Mouse (Mus musculus) limb, embryonic 12.5 days (tissue): ENCODE results near the gene Sgcb. TPM values are rescaled to one million over a fixed set of nuclear protein-coding genes. Genes with fewer than 3 reads are reported as not detected.
A peak's percentile ranks its signal among the peaks of the same experiment; 100 is the strongest.
"Not testable (repeated sequence)": the region's sequence is repeated elsewhere in the genome, so short reads cannot be mapped to it uniquely, and the experiment has no call there.

Experiments used
- ATAC-seq: fragments of 200-750 bp; cut with Nextera tagmentation; 2 replicates; pipeline ENCODE4 v1.8.0; 2017; ENCODE audit warnings: low read depth, moderate TSS enrichment; ENCODE audit not compliant: insufficient number of reproducible peaks, insufficient read depth, low FRiP score, low TSS enrichment
- H3K27ac ChIP-seq: fragments of 300-500 bp; sonication (generic); 2 replicates; pipeline ENCODE4 v1.5.1; 2016; ENCODE audit warnings: mild to moderate bottlenecking, moderate library complexity
- H3K27me3 ChIP-seq: fragments of 300-500 bp; sonication (generic); 2 replicates; pipeline ENCODE4 v1.6.1; 2016; ENCODE audit warnings: mild to moderate bottlenecking, moderate library complexity
- H3K36me3 ChIP-seq: fragments of 300-500 bp; sonication (generic); 2 replicates; pipeline ENCODE4 v1.6.1; 2016; ENCODE audit warnings: mild to moderate bottlenecking, moderate library complexity
- H3K4me1 ChIP-seq: fragments of 300-500 bp; sonication (generic); replicated peaks from 2 replicates; pipeline ENCODE4 v1.6.1; 2016
- H3K4me2 ChIP-seq: fragments of 300-500 bp; sonication (generic); 2 replicates; pipeline ENCODE4 v1.6.1; 2016; ENCODE audit warnings: mild to moderate bottlenecking, moderate library complexity
- H3K4me3 ChIP-seq: fragments of 300-500 bp; sonication (generic); replicated peaks from 2 replicates; pipeline ENCODE4 v1.5.1; 2016; ENCODE audit warnings: mild to moderate bottlenecking
- H3K9ac ChIP-seq: fragments of 300-500 bp; sonication (generic); replicated peaks from 2 replicates; pipeline ENCODE4 v1.6.1; 2016; ENCODE audit warnings: mild to moderate bottlenecking, moderate library complexity
- H3K9me3 ChIP-seq: fragments of 300-500 bp; sonication (generic); 2 replicates; pipeline ENCODE4 v1.6.1; 2016; ENCODE audit warnings: mild to moderate bottlenecking, moderate library complexity
- WGBS: fragments of 180-500 bp; shearing (Covaris S2); methylation state at CpG from one replicate; pipeline ENCODE4 v1.1.7; 2016; 5-methylcytosine and 5-hydroxymethylcytosine counted together
- polyA plus RNA-seq: library from polyadenylated mRNA; unstranded; fragments of >200 nt; fragmentation: Nextera tagmentation; extraction: Ambion mirVana; gene quantifications from 2 replicates; pipeline ENCODE4 v1.2.1, GENCODE M21; 2016

Gene Sgcb
- polyA plus RNA-seq, 1 experiment from 2014 or later: 35.1 TPM

- H3K27me3 ChIP-seq: no peaks in the 10 kb centered on the region
- H3K4me1 ChIP-seq: no peaks in the 10 kb centered on the region
- no peaks in the 10 kb centered on the region for H3K36me3 ChIP-seq
- 0 out of 2 replicates have a peak, but pooled peaks cover 7% of the 10 kb centered on the region for H3K9me3 ChIP-seq
- no peak overlapping the region for H3K4me2 ChIP-seq
- 93% methylated on average over 6 of the region's 6 CpGs for WGBS
- no peak overlapping the region for H3K4me3 ChIP-seq
- ATAC-seq: no peak
- H3K27ac ChIP-seq: no peak overlapping the region
- no peak overlapping the region for H3K9ac ChIP-seq
These were observed 42.6 kb downstream of the Sgcb start for GRCm38 (mm10) chr5:73604964-73605363.

GRCm38 (mm10) chr5:73604542-73604941 lies 43.0 kb downstream of the Sgcb start:
- ATAC-seq: no peak
- no peaks in the 10 kb centered on the region for H3K27me3 ChIP-seq
- no peak overlapping the region for H3K9ac ChIP-seq
- 88% methylated on average over 6 of the region's 6 CpGs for WGBS
- no peaks in the 10 kb centered on the region for H3K4me1 ChIP-seq
- no peaks in the 10 kb centered on the region for H3K36me3 ChIP-seq
- no peak overlapping the region for H3K4me2 ChIP-seq
- no peak overlapping the region for H3K4me3 ChIP-seq
- 0 out of 2 replicates have a peak, but pooled peaks cover 6% of the 10 kb centered on the region for H3K9me3 ChIP-seq
- no peak overlapping the region for H3K27ac ChIP-seq

- Histone ChIP-seq H3K4me2 (no peak overlapping the region), H3K4me1 (0 out of 2 replicates have a peak, but pooled peaks cover 3% of the 10 kb centered on the region), H3K9ac (no peak overlapping the region), H3K9me3 (0 out of 2 replicates have a peak, but pooled peaks cover 6% of the 10 kb centered on the region), H3K36me3 (no peaks in the 10 kb centered on the region), H3K4me3 (no peak overlapping the region), H3K27me3 (no peaks in the 10 kb centered on the region), H3K27ac (no peak overlapping the region)
- no peak for ATAC-seq
- 82% methylated on average over 3 of the region's 3 CpGs for WGBS
These were observed 44.7 kb downstream of the Sgcb start for GRCm38 (mm10) chr5:73602865-73603264.

GRCm38 (mm10) chr5:73601361-73601763 lies 46.2 kb downstream of the Sgcb start:
- H3K9ac ChIP-seq: no peak overlapping the region
- H3K4me3 ChIP-seq: no peak overlapping the region
- no peak overlapping the region for H3K4me2 ChIP-seq
- H3K27me3 ChIP-seq: no peaks in the 10 kb centered on the region
- 76% methylated on average over 8 of the region's 8 CpGs for WGBS
- 0 out of 2 replicates have a peak, but pooled peaks cover 3% of the 10 kb centered on the region for H3K4me1 ChIP-seq
- 0 out of 2 replicates have a peak, but pooled peaks cover 4% of the 10 kb centered on the region for H3K9me3 ChIP-seq
- no peaks in the 10 kb centered on the region for H3K36me3 ChIP-seq
- ATAC-seq: no peak
- no peak overlapping the region for H3K27ac ChIP-seq

- ATAC-seq: no peak
- H3K4me1 ChIP-seq: 0 out of 2 replicates have a peak, but pooled peaks cover 3% of the 10 kb centered on the region
- no peak overlapping the region for H3K4me3 ChIP-seq
- H3K36me3 ChIP-seq: no peaks in the 10 kb centered on the region
- H3K27me3 ChIP-seq: no peaks in the 10 kb centered on the region
- WGBS: 77% methylated on average over 2 of the region's 2 CpGs
- H3K9ac ChIP-seq: no peak overlapping the region
- no peak overlapping the region for H3K27ac ChIP-seq
- H3K4me2 ChIP-seq: no peak overlapping the region
- H3K9me3 ChIP-seq: no peaks in the 10 kb centered on the region
These were observed 47.6 kb downstream of the Sgcb start for GRCm38 (mm10) chr5:73599991-73600390.

- Histone ChIP-seq H3K27me3 (no peaks in the 10 kb centered on the region), H3K4me3 (no peak overlapping the region), H3K4me1 (0 out of 2 replicates have a peak, but pooled peaks cover 3% of the 10 kb centered on the region), H3K4me2 (no peak overlapping the region), H3K27ac (no peak overlapping the region), H3K9me3 (no peaks in the 10 kb centered on the region), H3K36me3 (no peaks in the 10 kb centered on the region), H3K9ac (no peak overlapping the region)
- ATAC-seq: 0 out of 2 replicates have a peak, but pooled peaks have one; percentile 20
- WGBS: 65% methylated on average over 5 of the region's 5 CpGs
These were observed 48.5 kb downstream of the Sgcb start for GRCm38 (mm10) chr5:73598943-73599695.

GRCm38 (mm10) chr5:73587119-73587518 lies 60.5 kb downstream of the Sgcb start:
- H3K9ac ChIP-seq: no peak overlapping the region
- no peaks in the 10 kb centered on the region for H3K27me3 ChIP-seq
- no peaks in the 10 kb centered on the region for H3K36me3 ChIP-seq
- no peaks in the 10 kb centered on the region for H3K4me1 ChIP-seq
- no peak overlapping the region for H3K4me2 ChIP-seq
- H3K9me3 ChIP-seq: no peaks in the 10 kb centered on the region
- no peak overlapping the region for H3K4me3 ChIP-seq
- WGBS: 64% methylated on average over 3 of the region's 3 CpGs
- no peak overlapping the region for H3K27ac ChIP-seq
- ATAC-seq: no peak

GRCm38 (mm10) chr5:73586597-73586996 lies 61.0 kb downstream of the Sgcb start:
- no peaks in the 10 kb centered on the region for H3K9me3 ChIP-seq
- no peak overlapping the region for H3K4me3 ChIP-seq
- H3K4me2 ChIP-seq: no peak overlapping the region
- 75% methylated on average over 4 of the region's 4 CpGs for WGBS
- no peaks in the 10 kb centered on the region for H3K36me3 ChIP-seq
- H3K9ac ChIP-seq: no peak overlapping the region
- no peak overlapping the region for H3K27ac ChIP-seq
- no peaks in the 10 kb centered on the region for H3K4me1 ChIP-seq
- H3K27me3 ChIP-seq: no peaks in the 10 kb centered on the region
- ATAC-seq: no peak

- no peak overlapping the region for H3K4me3 ChIP-seq
- H3K4me1 ChIP-seq: no peaks in the 10 kb centered on the region
- no peak overlapping the region for H3K27ac ChIP-seq
- no peak overlapping the region for H3K4me2 ChIP-seq
- WGBS: 43% methylated on average over 7 of the region's 7 CpGs
- H3K27me3 ChIP-seq: no peaks in the 10 kb centered on the region
- H3K9me3 ChIP-seq: no peaks in the 10 kb centered on the region
- H3K9ac ChIP-seq: no peak overlapping the region
- ATAC-seq: no peak
- no peaks in the 10 kb centered on the region for H3K36me3 ChIP-seq
These were observed 62.1 kb downstream of the Sgcb start for GRCm38 (mm10) chr5:73585212-73586115.

- H3K27me3 ChIP-seq, H3K36me3 ChIP-seq, H3K4me1 ChIP-seq, H3K4me2 ChIP-seq, H3K4me3 ChIP-seq, H3K9me3 ChIP-seq, ATAC-seq, H3K9ac ChIP-seq, H3K27ac ChIP-seq: not testable (repeated sequence)
- 70% methylated on average over 6 of the region's 6 CpGs for whole genome bisulfite sequencing
These were observed 63.6 kb downstream of the Sgcb start for GRCm38 (mm10) chr5:73584011-73584410.
